In genomic region chr7:125756806-125757205, GRCm38 (mm10) we compare ENCODE assay signal across 23 mouse cellular contexts. TPM values are rescaled to one million over a fixed set of nuclear protein-coding genes. Genes with fewer than 3 reads are reported as not detected.
DNase-seq lines count a peak whose midpoint lies in the region; ATAC-seq and TF ChIP-seq lines count a peak whose summit lies in the region.
"Had no signal": no experiment of that assay in that cellular context is flagged by ENCODE, and none has a peak within 500 bp of the region (broad histone marks: within the 10 kb centered on the region; RNA-seq: fewer than 3 reads in every experiment).

No protein-coding gene starts in this region.

- no peak for TF ChIP-seq CTCF in forebrain, postnatal 0 days (IDR thresholded peaks at IDR 0.05; ENCODE audit: low read depth)

- peak; percentile 59 for ATAC-seq in forebrain, postnatal 0 days
- ATAC-seq in forebrain, embryonic 13.5 days = no peak
- ATAC-seq in heart, embryonic 14.5 days (ENCODE audit: insufficient number of reproducible peaks, insufficient read depth, low FRiP score, low read depth) = no peak
- peak; percentile 40; the same call in 1 of the 2 replicates for ATAC-seq in lung, embryonic 15.5 days (ENCODE audit: borderline replicate concordance, extremely low read depth, low FRiP score, low TSS enrichment)
- ATAC-seq: forebrain, embryonic 16.5 days; intestine, postnatal 0 days had no signal

- H3K9ac ChIP-seq in forebrain, postnatal 0 days = no peak overlapping the region
- no peak overlapping the region for H3K9ac ChIP-seq in forebrain, embryonic 13.5 days
- no peak overlapping the region for H3K9ac ChIP-seq in heart, embryonic 14.5 days (ENCODE audit: low read length)
- no peak overlapping the region for H3K9ac ChIP-seq in lung, embryonic 15.5 days
- H3K9ac ChIP-seq: hindbrain, embryonic 14.5 days; limb, embryonic 15.5 days; liver, embryonic 13.5 days; midbrain, embryonic 12.5 days; neural tube, embryonic 13.5 days had no signal

- no peak overlapping the region for H3K4me3 ChIP-seq in forebrain, postnatal 0 days (ENCODE audit: low read depth, low read length)
- no peak overlapping the region for H3K4me3 ChIP-seq in forebrain, embryonic 13.5 days
- H3K4me3 ChIP-seq in heart, embryonic 14.5 days (ENCODE audit: control insufficient read depth in 1 of 2, insufficient read depth in 1 of 2, low read depth in 1 of 2, low read length in 2 of 2) = no peak overlapping the region
- H3K4me3 ChIP-seq in lung, embryonic 15.5 days = no peak overlapping the region
- H3K4me3 ChIP-seq: limb, embryonic 10.5 days; limb, embryonic 15.5 days; liver, embryonic 13.5 days; megakaryocyte, embryonic 14.5 days; midbrain, embryonic 12.5 days; myocyte; neural tube, embryonic 13.5 days had no signal

- no peaks in the 10 kb centered on the region for H3K4me1 ChIP-seq in forebrain, postnatal 0 days (ENCODE audit: insufficient read depth)
- no peaks in the 10 kb centered on the region for H3K4me1 ChIP-seq in forebrain, embryonic 13.5 days
- H3K4me1 ChIP-seq in heart, embryonic 14.5 days (ENCODE audit: control insufficient read depth in 2 of 2, insufficient read depth in 2 of 2, low read length in 2 of 2) = peaks cover 33 to 61% of the 10 kb centered on the region in 2 experiments
- peaks cover 4% of the 10 kb centered on the region; the same call in 1 of the 2 replicates for H3K4me1 ChIP-seq in lung, embryonic 15.5 days
- H3K4me1 ChIP-seq: limb, embryonic 10.5 days; limb, embryonic 15.5 days; midbrain, embryonic 12.5 days had no signal

- peaks cover 7% of the 10 kb centered on the region; the same call in 1 of the 2 replicates for H3K36me3 ChIP-seq in forebrain, postnatal 0 days (ENCODE audit: insufficient read depth)
- peaks cover 21% of the 10 kb centered on the region for H3K36me3 ChIP-seq in forebrain, embryonic 13.5 days (ENCODE audit: poor library complexity, severe bottlenecking)
- peaks cover 12% of the 10 kb centered on the region; the same call in 1 of the 2 replicates for H3K36me3 ChIP-seq in heart, embryonic 14.5 days (ENCODE audit: control insufficient read depth, insufficient read depth, low read length)
- no peaks in the 10 kb centered on the region for H3K36me3 ChIP-seq in lung, embryonic 15.5 days
- H3K36me3 ChIP-seq: liver, embryonic 13.5 days had no signal

- H3K9me3 ChIP-seq in forebrain, postnatal 0 days (ENCODE audit: low read length) = no peaks in the 10 kb centered on the region
- H3K9me3 ChIP-seq in forebrain, embryonic 13.5 days (replicated peaks) = no peaks in the 10 kb centered on the region
- H3K9me3 ChIP-seq in heart, embryonic 14.5 days (ENCODE audit: control insufficient read depth, low read length) = no peaks in the 10 kb centered on the region
- no peaks in the 10 kb centered on the region for H3K9me3 ChIP-seq in lung, embryonic 15.5 days
- H3K9me3 ChIP-seq: limb, embryonic 10.5 days; limb, embryonic 15.5 days; liver, embryonic 13.5 days; megakaryocyte, embryonic 14.5 days; midbrain, embryonic 12.5 days; neural tube, embryonic 13.5 days had no signal

- peak; percentile 35 for DNase-seq in forebrain, postnatal 0 days
- DNase-seq in heart, postnatal 4 days = no peak
- DNase-seq in lung, postnatal 4 days = no peak
- DNase-seq in c-Kit-positive CD71-positive TER-119-negative erythroid progenitor cells, embryonic 14.5 days (ENCODE audit: low read depth) = peak; percentile 9
- no peak for DNase-seq in neural tube, embryonic 10.5 days (ENCODE audit: extremely low spot score, low spot score)
- DNase-seq: cerebellum, adult 8-10 months; cerebellum, postnatal 36 days; kidney, postnatal 14 days; layer of hippocampus, adult 9-11 months; liver, embryonic 13.5 days; thymus, postnatal 4 days had no signal

- no peak overlapping the region for H3K27ac ChIP-seq in forebrain, postnatal 0 days (ENCODE audit: low read depth, low read length)
- H3K27ac ChIP-seq in forebrain, embryonic 13.5 days = no peak overlapping the region
- peak overlapping the region; percentile 56 to 57 for H3K27ac ChIP-seq in heart, embryonic 14.5 days (replicated peaks in 1 of 2; ENCODE audit: control insufficient read depth in 1 of 2, insufficient read depth in 1 of 2, low read depth in 2 of 2, low read length in 2 of 2)
- 0 out of 2 replicates have a peak overlapping the region, but pooled peaks have one; percentile 8 for H3K27ac ChIP-seq in lung, embryonic 15.5 days
- H3K27ac ChIP-seq: hindbrain, embryonic 14.5 days; limb, embryonic 10.5 days; limb, embryonic 15.5 days; liver, embryonic 13.5 days; midbrain, embryonic 12.5 days; neural tube, embryonic 13.5 days had no signal

- WGBS in forebrain, postnatal 0 days = 59% methylated on average over 6 of the region's 6 CpGs
- 74% methylated on average over 6 of the region's 6 CpGs for WGBS in forebrain, embryonic 13.5 days
- 16% methylated on average over 6 of the region's 6 CpGs for WGBS in heart, embryonic 14.5 days
- 18% methylated on average over 6 of the region's 6 CpGs for WGBS in lung, embryonic 15.5 days

- no peak overlapping the region for H3K4me2 ChIP-seq in forebrain, postnatal 0 days (ENCODE audit: low read depth)
- H3K4me2 ChIP-seq in forebrain, embryonic 13.5 days = no peak overlapping the region
- no peak overlapping the region for H3K4me2 ChIP-seq in heart, embryonic 14.5 days (ENCODE audit: low read length)
- H3K4me2 ChIP-seq in lung, embryonic 15.5 days = no peak overlapping the region
- H3K4me2 ChIP-seq: hindbrain, embryonic 14.5 days; limb, embryonic 15.5 days; liver, embryonic 13.5 days; midbrain, embryonic 12.5 days; neural tube, embryonic 13.5 days had no signal

- no peaks in the 10 kb centered on the region for H3K27me3 ChIP-seq in forebrain, postnatal 0 days (ENCODE audit: insufficient read depth, low read length)
- H3K27me3 ChIP-seq in forebrain, embryonic 13.5 days = no peaks in the 10 kb centered on the region
- H3K27me3 ChIP-seq in heart, embryonic 14.5 days (ENCODE audit: control insufficient read depth, insufficient read depth, low read length) = no peaks in the 10 kb centered on the region
- H3K27me3 ChIP-seq in lung, embryonic 15.5 days = no peaks in the 10 kb centered on the region
- H3K27me3 ChIP-seq: limb, embryonic 15.5 days; liver, embryonic 13.5 days; megakaryocyte, embryonic 14.5 days; midbrain, embryonic 12.5 days; neural tube, embryonic 13.5 days had no signal

RNA-seq across cellular contexts. Expression of gene D430042O09Rik, which starts 49.1 kb away (rescaled TPM):
- total RNA-seq in forebrain, postnatal 0 days (2014; rRNA removed) = 16.2 and 19.8 TPM in 2 replicates
- 3.5 and 4.6 TPM in 2 replicates for polyA plus RNA-seq in forebrain, postnatal 0 days (2015; fragmentation: Nextera tagmentation; extraction: Ambion mirVana)
- 8.1 TPM in 2 replicates for polyA plus RNA-seq in forebrain, embryonic 13.5 days (2015; fragmentation: Nextera tagmentation; extraction: Ambion mirVana)
- polyA plus RNA-seq in heart, embryonic 14.5 days (2014; fragmentation: Nextera tagmentation; extraction: Ambion mirVana) = 7.9 and 8.6 TPM in 2 replicates
- 10 to 100 TPM; 19.0 to 20.6 TPM for total RNA-seq in heart, postnatal 4 days (2021)
- 7.5 and 8.0 TPM in 2 replicates for polyA plus RNA-seq in lung, embryonic 15.5 days (2015; fragmentation: Nextera tagmentation; extraction: Ambion mirVana)

RNA-seq across cellular contexts. Expression of gene Gtf3c1, which starts 49.2 kb away (rescaled TPM):
- total RNA-seq in forebrain, postnatal 0 days (2014; rRNA removed) = 69.7 and 77.2 TPM in 2 replicates
- polyA plus RNA-seq in forebrain, postnatal 0 days (2015; fragmentation: Nextera tagmentation; extraction: Ambion mirVana) = 14.3 and 19.0 TPM in 2 replicates
- 32.6 and 42.2 TPM in 2 replicates for polyA plus RNA-seq in forebrain, embryonic 13.5 days (2015; fragmentation: Nextera tagmentation; extraction: Ambion mirVana)
- polyA plus RNA-seq in heart, embryonic 14.5 days (2014; fragmentation: Nextera tagmentation; extraction: Ambion mirVana) = 29.1 and 30.4 TPM in 2 replicates
- total RNA-seq in heart, postnatal 4 days (2021) = 10 to 100 TPM; 87.6 to 97.4 TPM
- 27.7 and 29.5 TPM in 2 replicates for polyA plus RNA-seq in lung, embryonic 15.5 days (2015; fragmentation: Nextera tagmentation; extraction: Ambion mirVana)

Comparison
In these comparisons a context has a peak if more than half of its experiments do, and no peak if none do; other contexts are left out.
1. ATAC-seq: peak in forebrain, postnatal 0 days (single experiment) and lung, embryonic 15.5 days (single experiment); none in forebrain, embryonic 13.5 days (single experiment) and heart, embryonic 14.5 days (single experiment).
2. DNase-seq: peak in forebrain, postnatal 0 days (single experiment) and c-Kit-positive CD71-positive TER-119-negative erythroid progenitor cells, embryonic 14.5 days (single experiment); none in heart, postnatal 4 days (single experiment), lung, postnatal 4 days (0 of 2) and neural tube, embryonic 10.5 days (single experiment).
3. H3K27ac ChIP-seq: peak in heart, embryonic 14.5 days (2 of 2) and lung, embryonic 15.5 days (single experiment); none in forebrain, postnatal 0 days (single experiment) and forebrain, embryonic 13.5 days (single experiment).